Mouse (Mus musculus): ENCODE data around the gene Tnni1. TPM values are rescaled to one million over a fixed set of nuclear protein-coding genes. Genes with fewer than 3 reads are reported as not detected.
A peak's percentile ranks its signal among the peaks of the same experiment; 100 is the strongest.

Gene Tnni1
- polyA plus RNA-seq, 1 experiment from 2014 or later: 4.1 TPM

DNA sequence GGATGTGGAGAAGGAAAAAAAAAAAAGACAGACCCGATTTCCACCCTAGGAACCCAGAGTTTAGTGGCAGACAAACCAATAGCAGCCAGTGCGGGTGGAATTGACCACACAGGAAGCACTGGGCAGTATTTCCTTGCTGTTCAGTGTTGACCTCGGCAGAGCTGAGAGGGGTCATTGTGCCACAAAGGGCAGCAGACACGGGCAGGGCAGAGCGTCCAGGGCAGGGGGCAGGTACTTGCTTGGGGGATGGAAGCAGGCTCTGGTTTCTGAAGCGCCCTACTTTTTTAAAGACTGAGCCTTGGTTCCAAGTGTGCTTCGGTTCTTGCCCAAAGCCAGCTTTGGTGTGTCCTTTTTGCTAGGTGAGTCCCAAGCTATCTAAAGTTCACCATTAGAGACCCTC, 9.0 kb upstream of the Tnni1 start:
- Histone ChIP-seq H3K4me1 (replicated peaks; ENCODE audit: control insufficient read depth, insufficient read depth, low read length) (peaks cover 6% of the 10 kb centered on the region; the same call in 1 of the 2 replicates), H3K9ac (ENCODE audit: low read depth, low read length) (no peak overlapping the region), H3K4me3 (ENCODE audit: low read depth, low read length) (no peak overlapping the region), H3K27ac (ENCODE audit: low read depth, low read length) (no peak overlapping the region), H3K9me3 (ENCODE audit: control insufficient read depth) (no peaks in the 10 kb centered on the region), H3K27me3 (replicated peaks; ENCODE audit: control insufficient read depth, insufficient read depth, low read length) (peaks cover 6% of the 10 kb centered on the region; the same call in 1 of the 2 replicates), H3K36me3 (ENCODE audit: control insufficient read depth, insufficient read depth) (no peaks in the 10 kb centered on the region), H3K4me2 (replicated peaks; ENCODE audit: low read depth) (no peak overlapping the region)
- TF ChIP-seq CTCF (IDR thresholded peaks at IDR 0.05; ENCODE audit: low read depth): no peak
- ATAC-seq: no peak
- 72% methylated on average over 7 of the region's 7 CpGs for WGBS

DNA sequence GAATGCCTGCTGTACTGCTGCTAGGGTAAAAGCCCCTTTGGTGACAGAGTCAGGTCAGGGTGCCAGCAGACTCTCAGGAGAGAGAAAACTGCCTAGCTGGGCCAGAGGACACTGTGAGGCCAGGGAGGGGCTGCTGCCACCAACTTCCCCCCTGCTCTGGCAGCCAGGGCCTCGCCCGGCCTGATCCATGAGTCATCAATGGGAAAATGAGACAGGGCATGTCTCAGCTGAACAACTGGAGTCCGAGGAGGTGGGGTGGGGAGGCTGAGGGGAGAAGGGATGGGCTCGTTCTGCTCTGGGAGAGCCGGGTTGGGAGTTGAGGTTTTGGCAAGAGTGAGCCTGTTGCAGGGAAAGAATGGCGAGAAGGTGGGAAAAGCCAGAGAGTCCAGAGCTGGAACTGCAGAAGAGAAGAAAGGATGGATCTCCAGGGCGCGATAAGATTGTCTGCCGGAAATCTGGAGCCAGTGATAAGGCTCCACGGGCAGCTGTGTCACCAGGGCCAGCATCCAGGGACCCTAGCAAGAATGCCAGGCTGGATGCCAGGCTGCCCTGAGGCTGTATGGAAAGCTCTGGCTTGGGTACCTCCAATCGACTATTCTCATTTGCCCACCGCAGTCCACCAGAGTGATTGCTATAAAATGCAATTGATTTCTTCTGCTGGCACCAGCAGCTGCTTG, 8.2 kb upstream of the Tnni1 start:
- no peak overlapping the region for H3K9ac ChIP-seq (ENCODE audit: low read depth, low read length)

DNA sequence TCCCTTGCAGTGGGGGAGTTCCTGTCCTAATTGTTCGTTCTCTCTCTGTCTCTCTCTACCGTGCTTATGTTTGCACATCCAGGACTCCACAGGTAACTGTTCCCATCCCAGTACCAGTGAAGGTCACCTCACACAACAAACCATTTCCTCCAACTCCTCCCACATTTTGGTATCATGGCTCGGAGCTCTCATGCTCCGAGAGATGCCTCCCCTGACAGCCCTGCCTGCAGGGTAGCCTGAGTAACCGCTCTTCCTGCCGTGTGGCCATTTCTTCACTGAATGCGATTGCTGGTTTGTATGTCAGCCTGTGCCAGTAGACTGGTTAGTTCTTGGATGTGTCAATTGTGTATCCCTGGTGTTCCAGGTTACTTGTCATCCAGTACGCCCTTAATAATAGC, 7.7 kb upstream of the Tnni1 start:
- Histone ChIP-seq H3K4me2 (replicated peaks; ENCODE audit: low read depth) (no peak overlapping the region), H3K9me3 (ENCODE audit: control insufficient read depth) (no peaks in the 10 kb centered on the region), H3K4me3 (ENCODE audit: low read depth, low read length) (no peak overlapping the region), H3K27ac (ENCODE audit: low read depth, low read length) (no peak overlapping the region), H3K9ac (ENCODE audit: low read depth, low read length) (no peak overlapping the region), H3K36me3 (ENCODE audit: control insufficient read depth, insufficient read depth) (no peaks in the 10 kb centered on the region), H3K27me3 (replicated peaks; ENCODE audit: control insufficient read depth, insufficient read depth, low read length) (no peaks in the 10 kb centered on the region), H3K4me1 (replicated peaks; ENCODE audit: control insufficient read depth, insufficient read depth, low read length) (peaks cover 4% of the 10 kb centered on the region; the same call in 1 of the 2 replicates)
- ATAC-seq: no peak
- TF ChIP-seq CTCF (IDR thresholded peaks at IDR 0.05; ENCODE audit: low read depth): no peak
- 65% methylated on average over 8 of the region's 8 CpGs for WGBS

More for the DNA sequence above, 8.2 kb upstream of the Tnni1 start:
- 34% methylated on average over 12 of the region's 12 CpGs for WGBS
- Histone ChIP-seq H3K4me1 (replicated peaks; ENCODE audit: control insufficient read depth, insufficient read depth, low read length) (peaks cover 6% of the 10 kb centered on the region; the same call in 1 of the 2 replicates), H3K27ac (ENCODE audit: low read depth, low read length) (no peak overlapping the region), H3K4me2 (replicated peaks; ENCODE audit: low read depth) (no peak overlapping the region), H3K27me3 (replicated peaks; ENCODE audit: control insufficient read depth, insufficient read depth, low read length) (peaks cover 2% of the 10 kb centered on the region; the same call in 1 of the 2 replicates), H3K9me3 (ENCODE audit: control insufficient read depth) (no peaks in the 10 kb centered on the region), H3K4me3 (ENCODE audit: low read depth, low read length) (no peak overlapping the region), H3K36me3 (ENCODE audit: control insufficient read depth, insufficient read depth) (no peaks in the 10 kb centered on the region)
- 0 out of 2 replicates have a peak, but pooled peaks have one; percentile 20 for ATAC-seq
- no peak for TF ChIP-seq CTCF (IDR thresholded peaks at IDR 0.05; ENCODE audit: low read depth)

DNA sequence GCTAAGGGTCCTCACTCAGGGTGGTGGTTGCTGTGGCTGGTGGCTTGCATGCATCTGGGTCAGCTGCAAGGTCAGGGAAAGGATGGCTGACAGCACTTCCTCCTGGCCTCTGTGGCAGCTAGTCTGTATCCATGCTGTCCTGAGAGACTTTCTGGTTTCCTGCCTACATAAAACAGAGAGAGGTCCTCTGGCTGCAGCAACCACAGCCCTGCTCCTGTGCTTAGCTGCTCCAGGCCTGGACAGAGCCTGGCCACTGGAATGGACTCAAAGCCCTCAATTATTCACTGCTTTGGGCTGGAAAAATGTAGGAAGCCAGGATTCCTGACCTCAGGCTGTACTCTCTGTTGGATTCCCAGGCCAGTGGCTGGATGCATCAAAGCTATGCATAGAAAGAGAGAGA, 2.6 kb upstream of the Tnni1 start:
- H3K4me2 ChIP-seq (replicated peaks; ENCODE audit: low read depth): no peak overlapping the region

DNA sequence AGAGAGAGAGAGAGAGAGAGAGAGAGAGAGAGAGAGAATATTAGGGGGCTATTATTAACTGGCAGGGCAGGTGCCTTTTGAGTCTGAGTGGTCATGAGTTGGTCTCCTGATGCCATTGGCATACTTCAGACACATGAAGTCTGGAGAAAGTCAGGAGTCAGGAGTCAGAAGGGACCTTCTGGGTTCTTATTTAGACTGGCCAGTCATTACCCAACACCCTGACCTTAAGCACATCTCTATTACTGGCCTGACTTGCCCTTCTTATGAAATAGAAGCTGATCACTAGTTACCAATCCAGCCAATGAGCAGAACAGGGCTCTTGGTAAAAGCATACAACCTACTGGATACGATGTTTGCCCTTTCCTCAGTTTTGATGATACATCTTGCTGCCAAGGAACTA, 2.2 kb upstream of the Tnni1 start:
- 88% methylated on average over 1 of the region's 1 CpGs for WGBS
- ATAC-seq: no peak
- Histone ChIP-seq H3K27me3 (replicated peaks; ENCODE audit: control insufficient read depth, insufficient read depth, low read length) (0 out of 2 replicates have a peak, but pooled peaks cover 5% of the 10 kb centered on the region), H3K4me1 (replicated peaks; ENCODE audit: control insufficient read depth, insufficient read depth, low read length) (no peaks in the 10 kb centered on the region), H3K27ac (ENCODE audit: low read depth, low read length) (no peak overlapping the region), H3K4me3 (ENCODE audit: low read depth, low read length) (no peak overlapping the region), H3K9ac (ENCODE audit: low read depth, low read length) (no peak overlapping the region), H3K36me3 (ENCODE audit: control insufficient read depth, insufficient read depth) (no peaks in the 10 kb centered on the region), H3K9me3 (ENCODE audit: control insufficient read depth) (no peaks in the 10 kb centered on the region), H3K4me2 (replicated peaks; ENCODE audit: low read depth) (no peak overlapping the region)
- no peak for TF ChIP-seq CTCF (IDR thresholded peaks at IDR 0.05; ENCODE audit: low read depth)

More for the DNA sequence above, 2.6 kb upstream of the Tnni1 start:
- Histone ChIP-seq H3K27me3 (replicated peaks; ENCODE audit: control insufficient read depth, insufficient read depth, low read length) (0 out of 2 replicates have a peak, but pooled peaks cover 5% of the 10 kb centered on the region), H3K36me3 (ENCODE audit: control insufficient read depth, insufficient read depth) (no peaks in the 10 kb centered on the region), H3K27ac (ENCODE audit: low read depth, low read length) (0 out of 2 replicates have a peak overlapping the region, but pooled peaks have one; percentile 4), H3K4me1 (replicated peaks; ENCODE audit: control insufficient read depth, insufficient read depth, low read length) (no peaks in the 10 kb centered on the region), H3K4me3 (ENCODE audit: low read depth, low read length) (no peak overlapping the region), H3K9me3 (ENCODE audit: control insufficient read depth) (no peaks in the 10 kb centered on the region), H3K9ac (ENCODE audit: low read depth, low read length) (no peak overlapping the region)
- no peak for ATAC-seq
- no peak for TF ChIP-seq CTCF (IDR thresholded peaks at IDR 0.05; ENCODE audit: low read depth)

DNA sequence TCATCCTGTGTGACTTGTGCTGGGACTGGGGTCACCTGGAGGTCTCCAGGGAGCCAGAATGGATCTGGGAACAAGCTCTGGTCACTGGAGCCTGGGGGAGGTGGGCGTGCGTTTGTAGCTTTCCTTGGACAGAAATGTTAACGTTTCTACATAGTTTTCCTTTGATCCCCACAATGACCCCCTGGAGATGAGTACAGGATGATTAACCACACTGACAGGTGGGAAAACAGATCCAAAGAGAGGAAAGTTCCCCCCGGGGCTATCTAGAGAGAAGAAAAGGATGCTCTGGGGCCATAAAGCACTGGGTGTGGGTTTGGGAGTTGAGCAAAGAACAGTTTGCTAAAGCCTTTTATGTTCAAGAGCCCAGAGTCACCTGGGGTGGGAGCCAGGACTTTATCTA, 1.4 kb downstream of the Tnni1 start:
- WGBS: 64% methylated on average over 4 of the region's 4 CpGs
- Histone ChIP-seq H3K4me1 (replicated peaks; ENCODE audit: control insufficient read depth, insufficient read depth, low read length) (no peaks in the 10 kb centered on the region), H3K27me3 (replicated peaks; ENCODE audit: control insufficient read depth, insufficient read depth, low read length) (0 out of 2 replicates have a peak, but pooled peaks cover 5% of the 10 kb centered on the region), H3K4me3 (ENCODE audit: low read depth, low read length) (no peak overlapping the region), H3K36me3 (ENCODE audit: control insufficient read depth, insufficient read depth) (no peaks in the 10 kb centered on the region), H3K4me2 (replicated peaks; ENCODE audit: low read depth) (no peak overlapping the region), H3K9me3 (ENCODE audit: control insufficient read depth) (no peaks in the 10 kb centered on the region), H3K27ac (ENCODE audit: low read depth, low read length) (no peak overlapping the region), H3K9ac (ENCODE audit: low read depth, low read length) (no peak overlapping the region)
- TF ChIP-seq CTCF (IDR thresholded peaks at IDR 0.05; ENCODE audit: low read depth): no peak
- ATAC-seq: no peak

Data from intestine, postnatal 0 days (tissue).